Mouse (Mus musculus): Measurements from ENCODE around the gene Nt5dc2. TPM values are rescaled to one million over a fixed set of nuclear protein-coding genes. Genes with fewer than 3 reads are reported as not detected.
A peak's percentile ranks its signal among the peaks of the same experiment; 100 is the strongest.

Gene Nt5dc2
- total RNA-seq, 2 experiments from 2014 or later = 0.57 to 1.3 TPM

- DNase-seq (ENCODE audit: low spot score) = no peak
Observed at GRCm38 (mm10) chr14:31168425-31168824, 37.6 kb downstream of the Nt5dc2 start, which contains the start of gene Stab1. Stab1 (minus strand) TSS chr14:31168641.

DNA sequence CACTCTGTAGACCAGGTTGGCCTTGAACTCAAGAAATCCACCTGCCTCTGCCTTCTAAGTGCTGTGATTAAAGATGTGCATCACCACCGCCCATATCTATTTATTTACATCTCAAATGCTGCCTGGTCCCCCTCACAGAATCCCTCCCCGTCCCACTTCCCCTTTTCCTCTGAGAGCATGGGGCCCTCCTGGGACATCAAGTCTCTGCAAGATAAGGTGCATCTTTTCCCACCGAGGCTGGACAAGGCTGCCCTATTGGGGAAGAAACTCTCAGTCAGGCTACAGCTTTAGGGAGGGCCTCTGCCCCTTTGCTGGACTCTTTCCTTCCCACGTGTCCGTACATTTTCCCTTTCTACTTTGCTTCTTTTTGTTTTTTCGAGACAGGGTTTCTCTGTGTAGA lies 38.7 kb downstream of the Nt5dc2 start:
- DNase-seq (ENCODE audit: low spot score) = no peak

DNA sequence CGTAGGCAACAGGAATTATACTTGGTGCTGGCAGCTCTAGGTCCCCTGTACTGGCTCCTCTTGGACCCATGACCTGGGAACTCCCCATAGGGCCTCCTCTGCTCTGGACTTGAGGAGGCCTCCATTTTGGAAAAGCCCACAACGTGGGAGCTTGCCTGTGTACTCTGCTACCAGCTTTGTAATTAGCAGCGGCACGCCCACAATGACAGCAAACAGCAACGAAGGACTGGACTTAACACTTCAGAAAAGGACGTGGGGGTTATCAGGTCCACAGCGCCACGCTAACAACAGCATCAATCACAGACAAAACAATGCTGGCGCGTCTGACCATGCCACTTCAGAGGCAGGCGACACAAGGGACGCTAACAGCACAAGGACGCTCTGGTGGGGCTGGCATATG lies 40.1 kb downstream of the Nt5dc2 start:
- no peak for DNase-seq (ENCODE audit: low spot score)

DNA sequence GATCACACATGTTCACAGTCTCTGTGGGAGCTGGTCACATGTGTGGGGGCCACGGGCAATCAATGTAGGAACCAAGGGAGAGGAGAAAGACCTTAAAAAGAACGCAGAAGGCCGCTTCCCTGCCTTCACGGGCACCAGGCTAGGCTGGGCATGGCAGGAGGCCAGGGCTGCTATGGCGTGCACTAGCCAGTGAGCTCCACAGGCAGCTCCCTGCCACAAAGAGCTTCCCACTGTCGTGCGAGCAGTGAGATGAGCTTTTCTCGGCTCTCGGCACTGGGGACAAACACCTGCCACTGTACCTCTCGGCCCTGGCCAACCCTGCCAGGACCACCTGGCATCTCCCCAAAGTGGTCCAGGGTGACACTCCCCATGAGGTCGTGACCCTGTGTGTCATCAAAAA lies 40.5 kb downstream of the Nt5dc2 start:
- DNase-seq (ENCODE audit: low spot score) = no peak

DNA sequence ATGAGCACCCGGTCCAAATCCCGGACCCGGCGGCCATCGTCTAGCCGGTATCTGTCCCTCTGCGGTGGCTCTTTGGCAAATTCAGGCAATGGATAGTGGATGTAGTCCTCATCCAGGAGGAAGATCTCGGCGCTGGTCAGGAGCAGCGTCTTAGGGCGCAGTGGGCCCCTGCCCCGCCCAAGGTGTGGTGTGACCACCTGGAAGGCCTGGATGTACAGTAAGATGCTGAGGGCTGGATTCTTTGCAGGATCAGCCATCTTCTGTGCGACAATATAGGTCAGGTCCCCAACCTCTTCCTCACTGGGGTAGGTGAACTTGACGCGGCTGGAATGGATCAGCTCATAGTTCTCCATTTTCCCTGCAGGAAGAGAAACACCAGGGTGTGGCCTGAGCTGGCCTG lies 41.0 kb downstream of the Nt5dc2 start:
- DNase-seq (ENCODE audit: low spot score) = no peak

DNA sequence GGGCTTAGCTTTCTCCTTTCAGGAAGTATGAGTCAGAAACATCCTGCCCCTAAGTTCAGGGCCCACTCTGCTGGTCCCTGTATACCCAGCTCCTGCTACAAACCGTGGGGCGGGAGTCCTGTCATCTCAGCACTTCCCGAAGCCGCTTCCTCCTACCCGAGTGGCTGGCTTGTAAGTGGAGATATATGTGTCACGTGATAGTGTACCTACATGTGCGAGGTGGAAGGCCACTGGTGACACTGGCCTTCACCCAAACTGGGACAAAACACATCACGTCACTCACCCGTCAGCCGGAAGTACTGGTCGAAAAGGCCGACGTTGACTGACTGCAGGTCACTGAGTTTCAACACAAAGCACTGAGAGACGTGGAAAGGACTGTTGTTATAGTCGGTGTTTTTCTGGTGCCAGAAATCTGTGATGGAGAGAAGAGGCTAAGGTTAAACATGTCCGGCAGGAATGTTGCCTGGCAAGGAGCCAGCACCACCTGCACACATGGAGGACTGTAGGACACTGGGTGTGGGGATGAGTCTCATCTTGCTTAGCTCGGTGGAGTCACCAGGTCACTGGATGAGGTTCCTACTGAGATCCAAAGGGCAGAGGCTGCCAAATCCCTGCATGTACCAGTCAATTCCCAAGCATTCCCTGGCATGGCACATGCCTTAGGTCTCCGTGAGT lies 42.1 kb downstream of the Nt5dc2 start:
- DNase-seq (ENCODE audit: low spot score) = no peak

GRCm38 (mm10) chr14:31173537-31173936 lies 42.7 kb downstream of the Nt5dc2 start:
- DNase-seq (ENCODE audit: low spot score) = no peak

- DNase-seq (ENCODE audit: low spot score) = no peak
Observed at GRCm38 (mm10) chr14:31177287-31177686, 46.4 kb downstream of the Nt5dc2 start.

GRCm38 (mm10) chr14:31177715-31178114 lies 46.9 kb downstream of the Nt5dc2 start:
- no peak for DNase-seq (ENCODE audit: low spot score)

GRCm38 (mm10) chr14:31179677-31180365 lies 49.0 kb downstream of the Nt5dc2 start:
- DNase-seq (ENCODE audit: low spot score) = peak; percentile 53

DNA sequence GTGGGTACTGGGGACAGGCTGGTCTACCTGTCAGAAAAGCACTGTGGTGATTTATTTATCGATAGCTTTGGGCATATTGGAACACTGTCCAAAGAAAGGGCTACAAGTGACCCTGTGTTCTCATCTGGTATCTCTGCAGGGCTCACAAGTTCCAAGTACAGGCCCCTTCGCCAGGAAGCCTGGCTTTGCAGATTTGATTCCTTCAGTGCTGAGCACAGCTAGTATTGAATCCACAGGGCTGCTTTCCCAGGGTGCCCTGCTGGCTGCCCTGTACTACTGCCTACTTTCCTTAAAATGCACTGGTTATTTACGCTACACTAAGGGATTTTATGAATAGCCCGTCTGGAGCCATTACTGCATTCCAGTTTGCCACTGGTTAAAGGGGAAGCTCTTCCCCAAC lies 50.7 kb downstream of the Nt5dc2 start:
- DNase-seq (ENCODE audit: low spot score) = no peak

DNA sequence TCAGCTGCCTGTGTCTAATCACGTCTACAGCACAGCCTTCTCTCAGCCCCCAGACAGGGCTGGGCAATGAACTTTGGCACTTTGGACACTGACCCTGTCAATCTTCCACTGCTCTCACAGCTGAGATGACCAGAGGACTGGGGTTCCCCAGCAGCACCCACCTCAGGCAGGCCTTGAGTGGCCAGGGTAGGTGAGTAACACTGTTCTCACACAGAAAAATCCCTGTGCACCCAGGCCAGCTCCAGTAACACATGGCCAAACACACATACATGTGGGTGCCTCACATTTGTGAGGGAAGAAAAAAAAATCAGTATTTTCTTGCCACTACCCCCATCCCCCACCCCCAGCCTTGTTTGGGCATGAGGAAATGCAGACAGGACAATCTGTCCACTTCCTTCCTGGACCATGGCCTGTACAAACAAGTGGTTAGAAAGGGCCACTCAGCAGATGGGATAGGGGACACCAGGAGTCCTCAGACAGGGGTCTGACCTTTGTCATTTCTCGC lies 52.0 kb downstream of the Nt5dc2 start:
- DNase-seq (ENCODE audit: low spot score) = no peak

DNA sequence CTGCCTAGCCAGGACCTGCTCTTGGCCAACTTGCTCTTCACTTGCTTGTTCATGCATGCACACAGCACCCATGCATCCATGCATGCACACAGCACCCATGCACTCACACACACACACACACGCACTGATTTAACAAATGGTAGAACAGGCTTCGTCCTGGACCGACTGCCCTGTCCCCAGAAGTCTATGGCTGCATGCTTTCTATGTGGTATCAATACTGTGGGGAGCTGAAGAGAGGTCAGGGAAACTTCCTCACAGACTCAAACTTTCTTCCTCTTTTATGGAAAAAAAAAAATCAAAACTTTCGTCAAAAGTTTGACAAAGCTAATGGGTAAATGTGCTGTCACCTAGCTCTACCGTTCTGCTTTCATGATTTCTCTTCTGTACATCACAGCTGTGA lies 52.7 kb downstream of the Nt5dc2 start:
- no peak for DNase-seq (ENCODE audit: low spot score)

DNA sequence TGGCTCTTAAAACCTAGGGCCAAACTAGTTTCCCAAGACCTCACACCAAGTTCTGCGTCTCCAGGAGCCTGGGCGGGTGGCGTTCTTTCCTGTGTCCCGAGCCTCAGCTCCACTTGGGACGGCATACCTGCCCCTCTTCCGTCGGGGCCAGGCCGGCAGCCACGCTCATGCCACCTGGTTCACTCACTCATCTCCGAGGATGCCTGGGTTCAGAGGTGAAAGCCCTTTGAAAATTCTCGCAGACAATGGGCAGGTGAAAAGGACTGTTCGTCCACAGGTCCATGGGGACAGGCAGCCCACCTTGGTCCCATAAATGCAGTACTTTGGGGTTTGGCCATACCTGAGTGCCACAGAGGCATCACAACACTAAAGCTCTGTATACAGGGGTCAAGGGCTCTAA lies 53.3 kb downstream of the Nt5dc2 start:
- DNase-seq (ENCODE audit: low spot score) = no peak

DNA sequence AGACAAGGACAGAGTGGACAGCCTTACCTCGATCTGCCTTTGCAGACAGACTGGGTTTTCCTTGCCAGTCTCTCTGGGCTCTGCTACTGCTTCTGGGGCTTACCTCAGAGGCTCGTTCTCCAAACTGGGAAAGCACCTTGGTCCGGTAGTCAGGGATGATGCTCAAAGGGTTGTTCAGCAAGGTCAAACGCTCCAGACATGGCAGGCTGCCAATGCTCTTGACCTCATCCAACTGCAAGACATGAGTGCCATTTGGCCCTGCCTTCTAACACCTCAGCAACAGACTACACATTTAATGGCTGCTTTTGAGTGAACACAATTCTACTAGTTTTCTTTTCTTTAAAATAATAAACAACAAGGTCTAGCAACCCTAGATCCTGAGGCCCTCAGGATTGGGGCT lies 55.8 kb downstream of the Nt5dc2 start:
- no peak for DNase-seq (ENCODE audit: low spot score)

Other genes starting within 250 kb of the Nt5dc2 start
- gene Itih4, start 244.6 kb upstream of the Nt5dc2 start, total RNA-seq (2021) = under 1 TPM; 0.09 to 1.00 TPM
- gene Itih3, start 207.3 kb upstream of the Nt5dc2 start, total RNA-seq (2021) = under 1 TPM; 0.37 to 0.40 TPM
- under 1 TPM in 1 of 2 experiments, not detected in 1; 0.28 TPM for gene Itih1, start 187.8 kb upstream of the Nt5dc2 start, total RNA-seq (2021)
- 1 to 10 TPM; 3.9 to 4.3 TPM for gene Nek4, start 179.7 kb upstream of the Nt5dc2 start, total RNA-seq (2021)
- gene Glt8d1, start 129.7 kb upstream of the Nt5dc2 start, total RNA-seq (2021) = 10 to 100 TPM in 1 of 2 experiments, 1 to 10 TPM in 1; 9.7 to 12.0 TPM
- gene Spcs1, start 129.4 kb upstream of the Nt5dc2 start, total RNA-seq (2021) = 100 to 1,000 TPM; 129 to 132 TPM
- 10 to 100 TPM; 40.1 to 41.1 TPM for gene Pbrm1, start 111.9 kb upstream of the Nt5dc2 start, total RNA-seq (2021)
- 10 to 100 TPM; 31.8 to 31.9 TPM for gene Gnl3, start 111.9 kb upstream of the Nt5dc2 start, total RNA-seq (2021)
- 10 to 100 TPM; 24.6 to 33.8 TPM for gene Smim4, start 2.1 kb upstream of the Nt5dc2 start, total RNA-seq (2021)
- gene Stab1, start 37.6 kb downstream of the Nt5dc2 start, total RNA-seq (2021) = 10 to 100 TPM in 1 of 2 experiments, 1 to 10 TPM in 1; 9.7 to 16.7 TPM
- gene Tnnc1, start 77.3 kb downstream of the Nt5dc2 start, total RNA-seq (2021) = 100 to 1,000 TPM; 566 to 705 TPM
- 10 to 100 TPM; 52.3 to 59.6 TPM for gene Nisch, start 85.9 kb downstream of the Nt5dc2 start, total RNA-seq (2021)
- 1 to 10 TPM; 5.8 to 7.0 TPM for gene Sema3g, start 86.8 kb downstream of the Nt5dc2 start, total RNA-seq (2021)
- 10 to 100 TPM in 1 of 2 experiments, 1 to 10 TPM in 1; 9.2 to 10.8 TPM for gene Phf7, start 120.3 kb downstream of the Nt5dc2 start, total RNA-seq (2021)
- gene Bap1, start 120.4 kb downstream of the Nt5dc2 start, total RNA-seq (2021) = 10 to 100 TPM; 40.7 to 46.8 TPM
- under 1 TPM; 0.14 to 0.16 TPM for gene Dnah1, start 192.8 kb downstream of the Nt5dc2 start, total RNA-seq (2021)
- 10 to 100 TPM; 27.2 to 30.2 TPM for gene Capn7, start 205.6 kb downstream of the Nt5dc2 start, total RNA-seq (2021)

All from gastrocnemius, adult 18-20 months (tissue).